Mouse (Mus musculus) frontal cortex, postnatal 36 days (tissue): ENCODE data around the gene Gsn.

Source experiments
- DNase-seq, 2 experiments: peaks; one replicate each; pipeline ENCODE4 v3.0.0; 2022; ENCODE audit warnings: low spot score in 2 of 2

Gene Gsn

DNA sequence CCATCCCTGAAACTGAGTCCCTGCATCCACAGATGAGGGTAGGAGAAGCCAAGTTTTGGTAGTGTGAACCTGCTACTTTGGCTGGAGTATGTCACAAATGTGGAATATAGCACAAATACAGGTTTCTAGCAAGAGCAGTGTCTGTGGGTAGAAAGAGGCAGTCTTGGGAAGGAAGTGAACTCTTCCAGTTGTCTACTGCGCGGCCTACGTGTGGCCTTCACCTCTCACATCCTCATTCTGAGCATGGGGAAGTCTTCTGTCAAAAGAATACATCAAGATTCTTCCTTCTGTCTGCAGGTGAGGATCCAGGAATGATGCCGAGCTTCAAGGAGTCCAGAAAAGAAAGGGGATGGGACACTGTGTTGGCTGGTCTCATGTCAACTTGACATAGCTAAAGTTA, 2.4 kb upstream of the Gsn start:
- no peak for DNase-seq

DNA sequence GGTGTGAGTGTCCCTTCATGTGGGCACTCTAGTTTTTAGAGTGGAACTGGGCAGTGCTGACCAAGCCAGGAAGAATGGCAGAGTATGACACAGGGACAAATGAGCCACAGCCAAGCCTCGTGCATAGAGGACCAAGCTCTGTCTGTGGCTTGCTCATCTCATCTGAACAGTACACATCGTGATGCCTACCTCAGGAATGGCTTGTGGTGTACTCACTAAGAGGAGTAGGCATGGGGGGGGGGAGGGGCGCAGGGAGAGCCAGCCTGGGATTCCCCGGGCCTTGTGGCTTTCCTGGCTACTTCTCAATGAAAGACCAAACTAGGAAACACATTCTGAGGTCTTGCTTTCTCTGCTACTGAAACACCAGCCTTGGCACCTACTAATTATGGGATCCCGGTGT, 1.2 kb upstream of the Gsn start:
- no peak for DNase-seq

DNA sequence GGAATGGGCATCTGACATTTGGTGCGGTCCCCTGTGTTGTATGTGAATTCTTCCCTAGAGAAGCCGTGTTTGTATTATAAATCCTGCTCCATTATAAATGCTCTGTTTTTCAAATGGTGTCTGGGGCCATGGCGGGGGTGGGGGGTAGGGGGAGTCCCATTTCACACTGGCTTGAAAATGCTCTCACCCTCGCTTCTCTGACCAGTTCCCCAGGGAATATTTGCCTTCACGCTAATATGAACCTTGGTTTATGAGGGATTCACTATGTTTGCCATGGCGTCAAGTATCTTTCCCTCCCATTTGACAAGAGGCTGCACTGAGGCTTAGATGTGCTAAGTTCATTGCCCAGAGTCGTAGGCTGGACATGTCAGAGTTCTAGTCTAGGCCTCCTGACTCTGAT, 718 bp upstream of the Gsn start:
- DNase-seq: no peak

DNA sequence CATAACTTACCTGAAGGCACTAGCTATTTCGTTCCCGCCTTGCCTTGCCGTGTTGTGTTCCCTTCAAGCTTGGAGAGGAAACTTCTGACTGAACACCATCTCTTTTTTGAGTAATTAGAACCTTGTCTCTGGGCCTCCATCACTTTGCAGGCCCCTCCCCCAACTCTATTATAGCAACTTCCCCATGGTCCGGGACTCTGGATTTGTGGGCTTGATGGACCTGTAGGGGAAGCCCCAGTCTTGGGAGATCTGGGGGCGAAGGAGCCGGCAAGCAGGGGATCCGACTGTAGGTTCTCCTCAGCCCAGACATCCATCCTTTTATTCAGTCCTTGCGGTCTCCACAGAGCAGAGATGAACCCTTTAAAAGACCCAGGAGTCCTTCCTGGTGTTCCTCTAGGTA, 752 bp downstream of the Gsn start:
- DNase-seq: no peak

DNA sequence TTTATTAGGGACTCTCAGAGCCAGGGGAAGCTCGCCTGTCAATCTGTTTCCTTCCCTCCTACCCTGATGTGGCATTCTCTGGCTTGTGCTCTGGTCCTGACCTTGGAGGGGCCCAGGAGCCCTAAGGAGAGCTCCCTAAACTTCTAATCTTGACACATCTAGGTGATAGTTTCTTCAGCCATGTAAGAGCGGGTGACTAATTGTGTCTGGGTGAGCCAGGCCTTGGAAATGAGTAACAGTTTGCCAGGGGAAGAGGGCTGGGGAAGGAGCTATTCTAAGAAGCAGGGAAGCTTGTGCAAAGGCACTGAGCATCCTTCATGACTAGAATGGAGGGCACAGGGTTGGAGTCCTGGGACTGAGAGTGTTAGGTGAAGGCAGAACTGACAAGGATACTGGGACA, 1.7 kb downstream of the Gsn start:
- no peak for DNase-seq

DNA sequence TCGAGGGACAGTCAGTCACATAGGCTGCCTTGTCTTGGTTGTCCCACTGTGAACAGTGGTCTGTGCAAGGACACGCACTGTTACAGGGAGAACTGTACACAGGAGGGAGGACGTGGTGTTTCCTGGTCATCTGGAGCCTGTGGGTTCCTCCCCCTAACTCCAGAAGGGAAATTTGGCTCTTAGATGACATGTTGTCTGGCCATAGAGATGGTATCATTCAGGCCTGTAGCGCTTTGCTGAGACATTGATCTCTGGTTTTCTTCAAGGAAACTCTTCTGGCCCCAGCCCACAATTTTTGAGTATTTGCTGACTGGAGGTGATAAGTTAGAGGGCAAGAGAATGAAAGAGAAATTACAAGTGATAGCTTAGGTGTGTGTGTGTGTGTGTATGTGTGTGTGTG, 2.4 kb downstream of the Gsn start:
- no peak for DNase-seq

DNA sequence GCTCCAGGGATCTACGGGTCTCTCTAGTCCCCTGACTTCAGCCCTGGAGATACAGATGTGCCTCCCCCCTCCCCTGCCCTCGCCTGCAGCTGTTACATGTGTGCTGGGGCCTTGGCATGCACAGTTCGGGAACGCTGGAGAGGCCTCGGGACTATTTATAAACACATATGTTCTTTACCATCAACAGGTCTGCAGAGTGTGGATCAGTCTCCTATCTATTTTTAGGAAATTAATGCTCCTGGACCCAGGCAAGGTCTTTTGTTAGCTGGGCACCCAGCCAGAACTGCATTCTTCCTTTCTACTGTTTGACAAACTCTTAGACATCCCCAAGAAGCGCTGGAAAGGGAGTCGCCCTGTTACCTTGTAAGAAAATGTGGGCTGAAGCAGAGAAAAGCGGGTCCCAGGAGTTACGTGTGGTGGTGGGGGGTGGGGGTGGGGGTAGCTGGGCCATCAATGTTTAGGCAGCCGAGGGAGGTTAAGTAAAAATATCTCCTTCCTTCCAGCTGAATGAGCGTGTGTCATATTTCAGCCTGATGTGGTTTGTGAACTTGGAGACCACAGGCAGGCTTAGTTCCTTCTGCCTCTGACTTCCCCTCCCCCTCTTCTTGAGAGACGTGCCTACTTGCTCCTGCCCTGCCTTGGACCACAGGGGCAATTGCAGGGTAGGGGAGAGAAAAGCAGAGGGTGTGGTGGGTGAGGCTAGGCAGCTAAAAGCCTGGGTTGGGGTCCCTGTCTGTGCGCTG, 3.3 kb downstream of the Gsn start:
- no peak for DNase-seq

DNA sequence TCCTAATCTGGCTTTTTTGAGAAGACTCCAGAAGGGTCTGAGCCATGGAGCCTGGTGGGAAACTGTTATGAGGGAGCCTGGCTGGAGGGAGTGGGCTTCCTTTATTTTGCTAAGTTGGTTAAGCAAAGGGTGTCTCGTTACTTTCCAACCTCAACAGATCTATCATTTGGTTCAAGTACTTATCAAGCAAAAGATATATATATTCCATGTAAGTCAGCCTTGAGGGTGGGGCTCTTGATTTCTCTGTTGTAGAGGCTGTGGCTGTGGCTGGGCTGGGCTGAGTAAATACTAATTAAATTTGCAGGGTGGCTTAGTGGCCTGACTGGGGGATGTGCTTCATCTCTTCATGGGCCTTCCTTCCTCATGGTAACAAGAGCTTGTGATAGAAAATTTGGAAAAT, 4.1 kb downstream of the Gsn start:
- no peak for DNase-seq

DNA sequence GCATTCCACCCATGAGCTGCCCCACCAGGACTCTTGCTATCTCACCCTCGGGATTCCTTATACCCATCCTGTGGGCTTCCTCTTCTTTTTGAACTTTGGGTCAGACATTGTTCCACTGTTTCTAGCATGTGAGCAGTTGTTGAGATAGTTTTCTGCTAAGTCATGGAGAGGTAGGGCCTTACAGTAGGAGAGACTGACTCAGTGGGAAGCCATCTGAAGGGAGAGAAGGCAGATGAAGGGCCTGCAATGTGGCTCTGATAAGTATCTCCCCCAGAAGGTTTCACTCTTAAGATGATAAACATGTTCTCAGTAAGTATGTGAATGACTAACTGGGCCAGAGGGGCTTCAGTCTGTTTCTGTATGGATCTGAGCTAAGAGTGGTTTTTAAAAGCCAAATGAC, 7.9 kb downstream of the Gsn start:
- no peak for DNase-seq

DNA sequence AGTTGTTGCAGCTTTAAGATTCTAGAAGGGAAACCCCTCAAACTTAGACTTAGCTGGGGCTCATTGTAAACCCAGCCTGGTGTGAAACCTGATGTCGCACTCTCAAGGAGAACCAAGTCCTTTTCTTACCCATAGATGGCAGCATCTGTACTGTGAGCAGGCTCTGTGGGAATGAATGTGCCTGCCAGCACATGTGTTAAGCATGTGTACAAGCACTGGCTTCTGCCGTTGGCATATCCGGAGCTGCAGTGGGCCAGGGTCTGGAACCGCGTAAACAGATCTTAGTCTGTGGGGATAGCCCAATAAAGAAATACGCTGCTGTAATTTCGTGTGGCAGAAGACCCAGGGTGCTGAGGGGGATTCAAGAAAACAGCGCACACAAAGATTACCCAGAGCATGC, 9.1 kb downstream of the Gsn start:
- peak; percentile 52 to 55 for DNase-seq

DNA sequence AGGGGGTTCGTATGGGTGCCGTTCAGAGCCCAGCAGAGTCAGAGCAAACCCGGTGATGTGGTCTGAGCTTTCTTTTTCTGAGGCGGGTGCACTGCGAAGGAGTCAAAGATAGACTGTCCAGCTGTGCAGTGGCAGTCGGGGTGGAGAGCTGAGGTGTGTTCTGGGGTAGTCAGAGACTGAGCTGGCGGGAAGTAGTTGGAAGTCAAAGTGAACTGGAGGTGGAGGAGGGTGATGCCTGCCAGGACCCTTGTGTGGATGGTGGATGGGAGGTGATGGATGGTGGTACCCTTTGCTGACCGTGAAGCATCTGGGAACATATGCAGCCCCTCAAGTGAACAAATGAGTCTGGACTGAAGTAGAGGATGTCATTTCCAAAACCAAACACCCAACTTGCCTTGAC, 9.6 kb downstream of the Gsn start:
- no peak for DNase-seq

DNA sequence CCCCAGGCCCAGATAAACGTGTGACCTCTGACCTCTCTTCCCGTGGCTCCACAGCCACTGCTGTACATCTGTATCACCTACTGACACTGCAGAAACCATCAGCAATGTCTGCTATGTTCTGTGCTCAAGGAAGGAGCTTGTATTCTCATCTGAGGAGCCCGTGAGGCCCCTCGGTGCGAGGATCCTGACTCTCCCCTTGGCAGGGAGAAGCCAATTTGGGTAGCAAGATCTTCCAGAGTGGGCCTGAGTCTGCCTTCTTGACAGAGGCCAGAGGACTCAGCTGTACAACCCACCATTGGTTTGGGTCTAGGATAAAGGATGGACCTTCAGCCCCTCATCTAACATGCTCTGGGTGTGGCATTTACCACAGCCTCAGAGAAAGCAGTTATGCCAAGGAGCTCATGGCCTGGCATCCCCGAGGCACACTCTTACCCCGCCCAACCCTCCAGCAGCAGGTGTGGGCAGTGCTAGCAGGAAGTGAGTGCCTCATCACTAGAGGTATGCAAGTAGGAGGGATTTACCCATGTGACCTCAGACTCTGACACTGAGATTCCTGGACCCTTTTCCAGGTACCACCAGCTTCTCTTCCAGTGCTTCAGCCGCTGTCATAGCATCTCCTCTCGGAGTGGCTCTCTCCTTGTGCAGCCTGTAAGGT, 10.2 kb downstream of the Gsn start:
- no peak for DNase-seq

DNA sequence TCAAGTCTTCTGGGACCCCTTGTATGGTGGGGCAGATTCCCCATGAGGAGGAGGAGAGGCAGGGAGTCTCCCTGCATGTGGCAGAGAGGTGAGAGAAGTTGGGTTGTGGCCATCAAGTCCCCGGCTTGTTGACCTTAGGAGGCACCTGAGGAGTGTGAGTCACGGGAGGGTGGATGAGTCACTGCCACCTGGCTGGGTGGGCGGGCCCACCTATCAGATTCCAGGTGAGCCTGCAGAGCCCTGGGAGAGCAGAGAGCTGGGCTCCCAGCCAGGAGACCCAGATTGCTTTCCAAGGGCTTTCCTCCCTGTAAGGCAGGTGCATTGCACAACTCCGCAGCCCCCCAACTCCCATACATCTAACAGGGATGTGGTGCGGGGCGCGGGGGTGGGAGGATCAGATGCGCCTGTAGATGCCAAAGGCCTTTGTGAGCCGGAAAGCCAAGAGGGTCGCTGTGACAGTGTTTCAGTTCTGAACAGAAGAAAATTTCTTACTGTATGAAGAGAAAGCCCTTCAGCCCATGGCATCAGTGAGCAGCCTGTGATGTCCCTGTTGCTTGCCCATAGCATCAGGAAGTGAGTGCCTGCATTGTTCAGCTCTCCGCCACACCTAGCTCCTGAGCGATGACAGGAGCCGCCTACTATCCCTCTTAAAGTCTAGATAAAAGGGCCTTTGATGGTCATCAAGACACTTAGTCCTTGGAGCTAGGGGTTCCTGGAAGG, 11.1 kb downstream of the Gsn start:
- no peak for DNase-seq

DNA sequence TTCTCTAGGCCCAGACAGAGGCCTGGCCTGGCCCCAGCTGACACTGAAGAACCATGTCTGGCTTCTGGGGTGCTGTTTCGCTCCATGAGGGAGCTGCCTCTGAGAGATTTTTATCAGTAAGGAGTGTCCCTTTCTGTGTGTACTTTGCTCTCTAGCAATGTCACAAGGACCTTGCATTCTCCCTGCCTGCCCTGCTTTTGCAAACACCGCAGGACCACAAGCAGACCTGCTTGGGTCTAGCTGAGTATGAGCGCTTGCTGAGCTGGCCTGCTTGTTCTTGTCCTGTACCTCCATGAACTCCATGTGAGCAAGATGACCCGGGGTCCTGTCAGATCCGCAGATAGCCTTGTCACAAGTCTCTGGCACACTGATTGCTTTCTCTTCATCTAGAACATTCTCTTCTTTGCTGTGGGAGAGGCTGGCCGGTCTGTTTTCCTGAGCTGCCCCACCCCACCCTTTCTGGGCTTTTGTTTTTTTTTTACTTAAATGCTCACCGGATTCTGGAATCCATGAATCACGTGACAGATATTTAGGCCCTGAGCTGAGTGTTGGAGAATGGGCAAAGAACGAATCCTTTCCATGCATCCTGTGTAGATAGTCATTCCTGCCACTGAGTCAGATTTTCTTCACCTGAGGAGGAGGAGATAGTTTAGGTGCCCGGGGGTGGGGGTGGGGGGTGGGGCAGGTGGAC, 11.8 kb downstream of the Gsn start:
- no peak for DNase-seq

DNA sequence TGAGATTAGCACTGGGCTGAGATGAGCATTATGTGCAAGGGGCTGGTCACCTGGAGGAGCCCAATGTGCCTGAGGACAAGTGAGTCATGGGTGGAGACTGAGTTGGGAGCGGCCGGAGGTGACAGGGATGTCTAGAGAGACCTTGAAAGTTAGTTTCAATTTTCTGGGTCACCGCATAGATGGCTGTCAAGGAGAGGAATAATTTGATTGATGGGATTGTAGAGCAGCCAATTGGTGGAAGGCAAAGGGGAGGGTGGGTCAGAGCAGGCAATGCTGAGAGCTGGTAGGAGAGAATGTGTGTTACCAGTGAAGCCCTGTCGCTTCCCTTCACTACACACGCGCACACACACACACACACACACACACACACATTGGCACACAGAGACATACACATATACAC, 13.0 kb downstream of the Gsn start:
- DNase-seq: no peak

DNA sequence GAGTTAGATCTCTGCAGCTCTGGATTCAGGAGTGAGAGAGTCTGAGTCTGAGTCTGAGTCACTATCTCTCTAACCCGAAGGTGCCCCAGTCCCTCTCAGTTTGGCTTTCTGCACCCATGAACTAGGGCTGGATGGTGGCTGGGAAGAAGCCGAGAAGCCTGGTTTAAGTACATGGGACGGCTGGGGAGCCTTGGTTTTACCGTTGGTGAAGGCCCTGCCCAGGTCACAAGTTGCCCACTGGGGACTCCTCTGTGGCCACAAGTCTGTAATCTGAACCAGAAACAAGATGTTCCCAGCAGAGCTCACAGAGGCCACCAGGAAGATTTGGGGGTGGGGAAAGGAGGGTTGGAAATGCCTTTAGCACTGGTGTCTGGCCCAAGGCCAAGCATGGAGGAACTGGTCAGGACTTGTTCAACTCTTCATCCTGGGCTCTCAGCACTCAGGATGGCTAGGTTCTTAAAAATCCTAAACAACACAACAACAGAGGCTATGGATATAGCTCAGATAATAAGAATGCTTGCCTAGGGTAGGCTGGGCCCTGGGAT, 13.6 kb downstream of the Gsn start:
- DNase-seq: no peak

DNA sequence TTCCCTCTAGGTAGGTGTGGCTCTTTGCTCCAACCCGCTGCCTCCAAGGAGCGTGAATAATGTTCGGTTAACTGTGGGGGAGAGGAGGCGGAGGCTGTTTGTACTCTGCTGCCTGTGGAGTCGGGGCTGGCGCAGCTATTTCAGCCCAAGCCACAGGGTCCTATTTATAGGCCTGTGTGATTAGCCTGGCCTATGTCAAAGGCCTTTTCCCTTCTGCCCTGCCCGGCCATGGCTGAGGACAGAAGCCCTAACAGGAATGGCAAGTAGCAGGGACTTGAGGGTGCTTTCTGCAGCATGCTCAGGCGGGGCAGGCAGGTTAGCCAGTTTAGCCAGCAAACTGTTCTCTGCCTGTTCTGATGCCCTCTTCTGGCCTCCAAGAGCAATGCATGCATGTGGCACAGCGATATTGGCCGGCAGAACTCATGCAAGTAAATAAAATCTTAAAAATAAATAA, 14.4 kb downstream of the Gsn start:
- peak; percentile 55 to 68 for DNase-seq

DNA sequence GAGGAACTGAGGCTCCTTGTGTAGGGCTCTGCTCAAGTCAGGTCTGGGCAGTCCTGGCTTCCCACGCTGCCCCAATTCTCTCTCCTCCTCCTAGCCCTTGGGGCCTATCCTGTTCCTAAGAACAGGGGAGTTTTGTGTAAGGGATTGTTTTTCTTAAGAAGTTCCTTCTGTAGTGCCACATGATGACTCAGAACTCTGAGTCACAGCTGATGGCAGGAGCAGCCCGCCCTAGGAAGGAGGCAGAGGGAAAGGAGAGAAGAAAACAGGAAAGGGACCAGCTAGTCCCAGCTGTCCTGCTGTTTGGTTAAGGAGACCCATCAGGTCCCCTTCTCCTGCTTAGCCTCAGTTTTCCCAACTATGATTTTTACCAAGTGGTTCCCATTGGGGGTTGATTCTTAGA, 15.6 kb downstream of the Gsn start:
- peak; percentile 57 to 63 for DNase-seq

DNA sequence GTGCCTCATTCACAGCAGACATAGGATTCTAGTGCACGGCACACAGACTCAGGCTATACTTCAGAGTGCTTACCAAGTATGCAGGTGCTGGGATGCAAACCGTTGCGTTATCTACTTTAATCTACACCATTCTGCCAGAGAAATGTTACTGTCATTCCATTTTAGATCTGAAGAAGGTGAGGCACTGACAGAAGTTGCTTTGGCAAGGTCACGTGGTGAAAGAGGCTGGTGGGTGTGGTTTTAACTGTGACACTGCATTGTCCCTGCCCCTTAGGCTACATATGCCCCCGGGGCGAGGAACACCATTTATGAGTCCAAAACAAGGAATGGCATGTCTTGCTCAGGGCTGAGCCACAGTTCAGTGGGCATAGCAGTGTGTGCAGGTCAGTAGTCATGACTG, 16.7 kb downstream of the Gsn start:
- DNase-seq: no peak

DNA sequence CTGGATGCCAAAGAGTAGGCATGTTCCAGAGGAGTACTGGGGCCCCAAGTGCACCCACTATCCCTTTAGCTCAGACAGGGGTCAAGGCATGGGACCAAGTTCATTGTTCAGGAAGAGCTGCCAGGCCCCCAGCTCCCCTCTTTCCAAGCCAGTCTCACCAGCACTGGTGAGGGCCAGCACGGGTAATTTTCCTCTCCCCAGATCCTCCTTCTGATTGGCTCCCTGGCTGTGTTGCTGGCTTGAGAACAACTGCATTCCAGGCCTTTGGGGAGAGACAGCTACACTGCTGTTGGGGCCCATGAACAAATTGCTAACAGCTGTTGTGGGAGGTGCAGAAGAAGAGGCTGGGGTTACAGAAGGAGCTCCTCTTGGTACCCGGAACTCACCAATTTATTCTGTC, 17.4 kb downstream of the Gsn start:
- peak in 1 of 2 experiments; percentile 39 for DNase-seq

DNA sequence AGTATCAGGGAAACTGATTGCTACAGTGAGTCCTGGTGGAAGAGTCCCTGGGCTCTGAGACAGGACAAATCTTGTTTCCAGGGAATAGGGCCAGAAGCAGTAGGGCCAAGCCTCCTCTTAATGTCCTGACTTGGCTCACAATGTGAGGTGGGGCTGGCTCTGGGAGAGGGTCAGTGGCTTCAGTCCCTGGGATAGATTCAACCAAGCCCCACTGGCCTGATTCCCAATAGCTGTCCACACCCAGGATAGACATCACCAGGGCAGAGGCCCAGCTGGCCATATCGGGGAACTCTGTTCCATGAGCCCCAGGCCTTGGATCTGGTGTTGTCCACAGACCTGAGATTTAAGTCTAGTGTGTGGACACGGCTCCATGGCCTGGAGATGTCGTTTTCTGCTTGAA, 21.5 kb downstream of the Gsn start:
- DNase-seq: no peak
